Mouse (Mus musculus) left cerebral cortex, postnatal 25 days (tissue): Measurements from ENCODE around the gene Ubd. TPM values are rescaled to one million over a fixed set of nuclear protein-coding genes. Genes with fewer than 3 reads are reported as not detected.
"Not testable (repeated sequence)": the region's sequence is repeated elsewhere in the genome, so short reads cannot be mapped to it uniquely, and the experiment has no call there.

Source experiments
- DNase-seq, 2 experiments: peaks; one replicate each; pipeline ENCODE4 v3.0.0; 2022; ENCODE audit warnings: low spot score in 2 of 2, mixed read lengths in 1 of 2
- intact Hi-C: fragments of 180-260 bp; cut with DNase I; formaldehyde crosslinking; loops from one replicate; pipeline ENCODE4 v1.15.1; 2025
- total RNA-seq, 2 experiments: library from RNA; stranded (reverse); gene quantifications; 2 replicates each; pipeline ENCODE4 v1.2.3; 2021

Gene Ubd
- not detected for total RNA-seq

- DNase-seq: no peak
- intact Hi-C loops: no loop called here
Measured at GRCm38 (mm10) chr17:37193656-37194055, at the start of gene Ubd. Ubd (plus strand) TSS chr17:37193892.

- intact Hi-C loops: no loop called here
- DNase-seq: no peak
Measured at GRCm38 (mm10) chr17:37161394-37161793, 32.3 kb upstream of the Ubd start, which contains the start of gene Olfr93. Olfr93 (minus strand) TSS chr17:37161494.

GRCm38 (mm10) chr17:37185474-37185873 is 8.2 kb upstream of the Ubd start:
- intact Hi-C loops: no loop called here
- no peak for DNase-seq

GRCm38 (mm10) chr17:37190711-37191110 is 3.0 kb upstream of the Ubd start:
- intact Hi-C loops: no loop called here
- DNase-seq: peak; percentile 26 to 37

GRCm38 (mm10) chr17:37193032-37193431 is 660 bp upstream of the Ubd start:
- intact Hi-C loops: no loop called here

GRCm38 (mm10) chr17:37194782-37195181 is 1.1 kb downstream of the Ubd start:
- DNase-seq: peak in 1 of 2 experiments; percentile 78
- intact Hi-C loops: no loop called here

More at GRCm38 (mm10) chr17:37193032-37193431, 660 bp upstream of the Ubd start:
- no peak for DNase-seq

- intact Hi-C loops: no loop called here
- DNase-seq: peak; percentile 35 to 62
Measured at GRCm38 (mm10) chr17:37196845-37197724, 3.4 kb downstream of the Ubd start.

GRCm38 (mm10) chr17:37200894-37201293 is 7.2 kb downstream of the Ubd start, which contains the start of gene Olfr94:
Olfr94 (minus strand) TSS chr17:37200994.
- DNase-seq: no peak
- intact Hi-C loops: loop anchor here (5.0 kb wide), 1 partner anchor 309 kb away; the partner anchor contains the start of gene Trim40

- peak; percentile 91 to 93 for DNase-seq
- intact Hi-C loops: loop anchor here (1.0 to 5.0 kb wide), 2 partner anchors 120 to 311 kb away; partner anchors contain the start of gene Trim40
Measured at GRCm38 (mm10) chr17:37203206-37203916, 9.7 kb downstream of the Ubd start.

GRCm38 (mm10) chr17:37203917-37204236 is 10.2 kb downstream of the Ubd start:
- no peak for DNase-seq
- intact Hi-C loops: loop anchor here (1.0 to 5.0 kb wide), 2 partner anchors 121 to 312 kb away; partner anchors contain the start of gene Trim40

- peak; percentile 28 to 51 for DNase-seq
- intact Hi-C loops: no loop called here
Measured at GRCm38 (mm10) chr17:37210884-37211768, 17.4 kb downstream of the Ubd start.

- intact Hi-C loops: no loop called here
- DNase-seq: no peak
Measured at GRCm38 (mm10) chr17:37213018-37213417, 19.3 kb downstream of the Ubd start, which contains the start of gene Olfr95. Olfr95 (minus strand) TSS chr17:37213118.

GRCm38 (mm10) chr17:37218486-37218885 is 24.8 kb downstream of the Ubd start:
- intact Hi-C loops: no loop called here
- DNase-seq: no peak

- no peak for DNase-seq
- intact Hi-C loops: no loop called here
Measured at GRCm38 (mm10) chr17:37219846-37220245, 26.2 kb downstream of the Ubd start, which contains the start of gene Olfr96. Olfr96 (plus strand) TSS chr17:37220146.

- no peak for DNase-seq
- intact Hi-C loops: no loop called here
Measured at GRCm38 (mm10) chr17:37221879-37222278, 28.2 kb downstream of the Ubd start.

GRCm38 (mm10) chr17:37237230-37237629 is 43.5 kb downstream of the Ubd start, which contains the start of gene Olfr97:
Olfr97 (minus strand) TSS chr17:37237330.
- intact Hi-C loops: not testable (repeated sequence)

GRCm38 (mm10) chr17:37242198-37242597 is 48.5 kb downstream of the Ubd start:
- no peak for DNase-seq
- intact Hi-C loops: no loop called here

More at GRCm38 (mm10) chr17:37237230-37237629, 43.5 kb downstream of the Ubd start, which contains the start of gene Olfr97:
- not testable (repeated sequence) for DNase-seq
